Comparison of ENCODE assay signal across 9 mouse cellular contexts in genomic region chr9:46191644-46192043, GRCm38 (mm10). TPM values are rescaled to one million over a fixed set of nuclear protein-coding genes. Genes with fewer than 3 reads are reported as not detected.
DNase-seq lines count a peak whose midpoint lies in the region; ATAC-seq and TF ChIP-seq lines count a peak whose summit lies in the region.
"Had no signal": no experiment of that assay in that cellular context is flagged by ENCODE, and none has a peak within 500 bp of the region (broad histone marks: within the 10 kb centered on the region; RNA-seq: fewer than 3 reads in every experiment).

No protein-coding gene starts in this region.

- peaks cover 29% of the 10 kb centered on the region for H3K36me3 ChIP-seq in intestine, postnatal 0 days (ENCODE audit: control insufficient read depth, insufficient read depth)
- H3K36me3 ChIP-seq in intestine, embryonic 16.5 days (ENCODE audit: control insufficient read depth, insufficient read depth, low read length): no peaks in the 10 kb centered on the region; the same call in 1 of the 2 replicates
- peaks cover 17% of the 10 kb centered on the region for H3K36me3 ChIP-seq in heart, embryonic 12.5 days

- H3K4me1 ChIP-seq in intestine, postnatal 0 days (replicated peaks; ENCODE audit: control insufficient read depth, insufficient read depth, low read length): no peaks in the 10 kb centered on the region
- H3K4me1 ChIP-seq in intestine, embryonic 16.5 days (ENCODE audit: control insufficient read depth, insufficient read depth, low read length): no peaks in the 10 kb centered on the region
- peaks cover 28% of the 10 kb centered on the region for H3K4me1 ChIP-seq in heart, embryonic 12.5 days (replicated peaks)

- no peak overlapping the region for H3K4me3 ChIP-seq in intestine, postnatal 0 days (ENCODE audit: low read depth, low read length)
- no peak overlapping the region for H3K4me3 ChIP-seq in intestine, embryonic 16.5 days (ENCODE audit: low read length)
- no peak overlapping the region for H3K4me3 ChIP-seq in heart, embryonic 12.5 days

- WGBS in intestine, postnatal 0 days: 19% methylated on average over 1 of the region's 1 CpGs
- WGBS in intestine, embryonic 16.5 days: 21% methylated on average over 1 of the region's 1 CpGs
- WGBS in heart, embryonic 12.5 days: 32% methylated on average over 1 of the region's 1 CpGs

- no peaks in the 10 kb centered on the region for H3K9me3 ChIP-seq in intestine, postnatal 0 days (ENCODE audit: control insufficient read depth)
- H3K9me3 ChIP-seq in intestine, embryonic 16.5 days (ENCODE audit: control insufficient read depth, low read length): no peaks in the 10 kb centered on the region
- no peaks in the 10 kb centered on the region for H3K9me3 ChIP-seq in heart, embryonic 12.5 days (replicated peaks)

- peak; percentile 77 for DNase-seq in 3T3-L1 (ENCODE audit: low read depth, low spot score)
- peak; percentile 75 for DNase-seq in CD4-positive helper T cell, adult 2 months (ENCODE audit: low read depth, low spot score)
- DNase-seq in embryo, embryonic 11 days: peak; percentile 75
- DNase-seq: left cerebral cortex, postnatal 4 days had no signal

- H3K4me2 ChIP-seq in intestine, postnatal 0 days (replicated peaks; ENCODE audit: low read depth): no peak overlapping the region
- H3K4me2 ChIP-seq in intestine, embryonic 16.5 days (ENCODE audit: low read depth, low read length): no peak overlapping the region
- H3K4me2 ChIP-seq in heart, embryonic 12.5 days: no peak overlapping the region
- H3K4me2 ChIP-seq: heart, embryonic 11.5 days had no signal

- peak; percentile 76 for TF ChIP-seq CTCF in intestine, postnatal 0 days (IDR thresholded peaks at IDR 0.05; ENCODE audit: low read depth)

- ATAC-seq in intestine, postnatal 0 days: no peak
- no peak for ATAC-seq in intestine, embryonic 16.5 days
- ATAC-seq in megakaryocyte-erythroid progenitor cell, adult 5-6 weeks (replicated peaks; ENCODE audit: low FRiP score, low TSS enrichment, poor library complexity, severe bottlenecking): no peak
- no peak for ATAC-seq in heart, embryonic 12.5 days (ENCODE audit: insufficient number of reproducible peaks, low FRiP score)

- H3K27ac ChIP-seq in intestine, postnatal 0 days (ENCODE audit: low read depth, low read length): no peak overlapping the region
- H3K27ac ChIP-seq in intestine, embryonic 16.5 days (ENCODE audit: low read length): no peak overlapping the region
- no peak overlapping the region for H3K27ac ChIP-seq in heart, embryonic 12.5 days (ENCODE audit: poor library complexity, severe bottlenecking)

- H3K9ac ChIP-seq in intestine, postnatal 0 days (ENCODE audit: low read depth, low read length): no peak overlapping the region
- H3K9ac ChIP-seq in intestine, embryonic 16.5 days (ENCODE audit: low read depth, low read length): no peak overlapping the region
- H3K9ac ChIP-seq in heart, embryonic 12.5 days: no peak overlapping the region

- H3K27me3 ChIP-seq in intestine, postnatal 0 days (replicated peaks; ENCODE audit: control insufficient read depth, insufficient read depth, low read length): no peaks in the 10 kb centered on the region
- no peaks in the 10 kb centered on the region for H3K27me3 ChIP-seq in intestine, embryonic 16.5 days (replicated peaks; ENCODE audit: control insufficient read depth, insufficient read depth, low read length)
- no peaks in the 10 kb centered on the region for H3K27me3 ChIP-seq in heart, embryonic 12.5 days (replicated peaks)

RNA-seq across cellular contexts. Expression of gene Apoa1, which starts 36.7 kb away (rescaled TPM):
- 28,401 and 28,927 TPM in 2 replicates for polyA plus RNA-seq in intestine, postnatal 0 days (2015; fragmentation: Nextera tagmentation; extraction: Ambion mirVana)
- 3,214 and 4,275 TPM in 2 replicates for polyA plus RNA-seq in intestine, embryonic 16.5 days (2015; fragmentation: Nextera tagmentation; extraction: Ambion mirVana)
- total RNA-seq in megakaryocyte-erythroid progenitor cell, adult 5-6 weeks (2014; fragmentation: Nextera tagmentation): 0.49 TPM in 1 of 2 replicates, not detected in the other
- not detected in 2 replicates for total RNA-seq in megakaryocyte-erythroid progenitor cell, adult 5-6 weeks (2017)
- 8.2 and 24.9 TPM in 2 replicates for polyA plus RNA-seq in heart, embryonic 12.5 days (2016; fragmentation: Nextera tagmentation; extraction: Ambion mirVana)

RNA-seq across cellular contexts. Expression of gene Apoc3, which starts 43.8 kb away (rescaled TPM):
- polyA plus RNA-seq in intestine, postnatal 0 days (2015; fragmentation: Nextera tagmentation; extraction: Ambion mirVana): 8,073 and 8,903 TPM in 2 replicates
- polyA plus RNA-seq in intestine, embryonic 16.5 days (2015; fragmentation: Nextera tagmentation; extraction: Ambion mirVana): 590 and 929 TPM in 2 replicates
- total RNA-seq in megakaryocyte-erythroid progenitor cell, adult 5-6 weeks (2014; fragmentation: Nextera tagmentation): not detected in 2 replicates
- not detected in 2 replicates for total RNA-seq in megakaryocyte-erythroid progenitor cell, adult 5-6 weeks (2017)
- polyA plus RNA-seq in heart, embryonic 12.5 days (2016; fragmentation: Nextera tagmentation; extraction: Ambion mirVana): not detected in 2 replicates
- total RNA-seq: left cerebral cortex, postnatal 4 days had no signal
- polyA plus RNA-seq: heart, embryonic 11.5 days had no signal

RNA-seq across cellular contexts. Expression of gene Apoa4, which starts 48.9 kb away (rescaled TPM):
- polyA plus RNA-seq in intestine, postnatal 0 days (2015; fragmentation: Nextera tagmentation; extraction: Ambion mirVana): 27,935 and 31,935 TPM in 2 replicates
- 1,729 and 3,070 TPM in 2 replicates for polyA plus RNA-seq in intestine, embryonic 16.5 days (2015; fragmentation: Nextera tagmentation; extraction: Ambion mirVana)
- total RNA-seq in megakaryocyte-erythroid progenitor cell, adult 5-6 weeks (2014; fragmentation: Nextera tagmentation): not detected in 2 replicates
- total RNA-seq in megakaryocyte-erythroid progenitor cell, adult 5-6 weeks (2017): not detected in 2 replicates
- 0.74 and 1.3 TPM in 2 replicates for polyA plus RNA-seq in heart, embryonic 12.5 days (2016; fragmentation: Nextera tagmentation; extraction: Ambion mirVana)
- total RNA-seq: left cerebral cortex, postnatal 4 days had no signal
- polyA plus RNA-seq: heart, embryonic 11.5 days had no signal

Comparison
In these comparisons a context has a peak if more than half of its experiments do, and no peak if none do; other contexts are left out.
1. RNA of gene Apoa1, which starts 36.7 kb away (polyA plus RNA-seq): 28,401 to 28,927 TPM in intestine, postnatal 0 days and 3,214 to 4,275 TPM in intestine, embryonic 16.5 days; 8.2 to 24.9 TPM in heart, embryonic 12.5 days; every median in the first group is over 100 times any median in the second.
2. RNA of gene Apoc3, which starts 43.8 kb away (polyA plus RNA-seq): 8,073 to 8,903 TPM in intestine, postnatal 0 days and 590 to 929 TPM in intestine, embryonic 16.5 days; not detected in heart, embryonic 12.5 days; every median in the first group is over 100 times any median in the second.
3. RNA of gene Apoa4, which starts 48.9 kb away (polyA plus RNA-seq): 27,935 to 31,935 TPM in intestine, postnatal 0 days and 1,729 to 3,070 TPM in intestine, embryonic 16.5 days; 0.74 to 1.3 TPM in heart, embryonic 12.5 days; every median in the first group is over 100 times any median in the second.
4. Peak in every context shown above with its lines, with median percentiles within 50 percentile points of each other: DNase-seq.